Mouse (Mus musculus) intestine, embryonic 16.5 days (tissue): ENCODE data around the gene Gabrp. TPM values are rescaled to one million over a fixed set of nuclear protein-coding genes. Genes with fewer than 3 reads are reported as not detected.

Source experiments
- polyA plus RNA-seq: library from polyadenylated mRNA; unstranded; fragments of >200 nt; fragmentation: Nextera tagmentation; extraction: Ambion mirVana; gene quantifications from 2 replicates; pipeline ENCODE4 v1.2.1, GENCODE M21; 2015

The Gabrp gene
- polyA plus RNA-seq, 1 experiment from 2014 or later, result 0.11 TPM

Other genes with a start within 250 kb of the Gabrp start
- gene Ranbp17, start 65.2 kb downstream of the Gabrp start, polyA plus RNA-seq, result 2.3 and 3.2 TPM in 2 replicates
- not detected in 2 replicates for gene D130052B06Rik, start 20.3 kb upstream of the Gabrp start, polyA plus RNA-seq